Mouse (Mus musculus) megakaryocyte, adult 5-6 weeks (primary cell): ENCODE results near the gene Rdx. TPM values are rescaled to one million over a fixed set of nuclear protein-coding genes. Genes with fewer than 3 reads are reported as not detected.

Experiments used
- ATAC-seq: 2 replicates; pipeline ENCODE4 v1.8.0; 2016; ENCODE audit warnings: mild to moderate bottlenecking, inconsistent platforms; ENCODE audit not compliant: poor library complexity, severe bottlenecking
- total RNA-seq, 2 experiments: library from RNA; stranded (forward) in 1 of 2; stranded (reverse) in 1 of 2; fragments of 153-499, 151-499 nt in 1 of 2; fragments of 221-1000, 200-1000 nt in 1 of 2; gene quantifications; 2 replicates each; pipeline versions ENCODE4 v1.2.3 to v1.2.4; 2015 to 2017

Gene Rdx
- total RNA-seq (2015) (62.7 and 69.8 TPM in 2 replicates), total RNA-seq (2017) (164 and 165 TPM in 2 replicates)

- ATAC-seq = peak; percentile 22
Measured at GRCm38 (mm10) chr9:52047129-52047820, at the start of gene Rdx. TSS of gene Rdx (plus strand) at chr9:52047173.

- no peak for ATAC-seq
Measured at GRCm38 (mm10) chr9:52003501-52003900, 43.5 kb upstream of the Rdx start.

- ATAC-seq = no peak
Measured at GRCm38 (mm10) chr9:52007341-52007740, 39.6 kb upstream of the Rdx start.

- ATAC-seq = no peak
Measured at GRCm38 (mm10) chr9:52008511-52008910, 38.5 kb upstream of the Rdx start.

GRCm38 (mm10) chr9:52012311-52012710, 34.7 kb upstream of the Rdx start:
- no peak for ATAC-seq

- no peak for ATAC-seq
Measured at GRCm38 (mm10) chr9:52012781-52013436, 34.1 kb upstream of the Rdx start.

GRCm38 (mm10) chr9:52013900-52014455, 33.0 kb upstream of the Rdx start:
- ATAC-seq = no peak

- ATAC-seq = no peak
Measured at GRCm38 (mm10) chr9:52017091-52017490, 29.9 kb upstream of the Rdx start.

GRCm38 (mm10) chr9:52017824-52018223, 29.1 kb upstream of the Rdx start:
- ATAC-seq = no peak

- ATAC-seq = peak; percentile 75
Measured at GRCm38 (mm10) chr9:52018505-52018904, 28.5 kb upstream of the Rdx start.

GRCm38 (mm10) chr9:52027257-52028020, 19.5 kb upstream of the Rdx start:
- no peak for ATAC-seq

- no peak for ATAC-seq
Measured at GRCm38 (mm10) chr9:52028521-52029405, 18.2 kb upstream of the Rdx start.

GRCm38 (mm10) chr9:52031501-52031900, 15.5 kb upstream of the Rdx start:
- no peak for ATAC-seq

- no peak for ATAC-seq
Measured at GRCm38 (mm10) chr9:52037493-52037892, 9.5 kb upstream of the Rdx start.

GRCm38 (mm10) chr9:52041657-52042056, 5.3 kb upstream of the Rdx start:
- no peak for ATAC-seq

- no peak for ATAC-seq
Measured at GRCm38 (mm10) chr9:52046686-52047085, 287 bp upstream of the Rdx start.

GRCm38 (mm10) chr9:52047821-52048649, 1.1 kb downstream of the Rdx start:
- ATAC-seq = peak; percentile 81

- ATAC-seq = peak; percentile 30
Measured at GRCm38 (mm10) chr9:52048650-52049081, 1.7 kb downstream of the Rdx start.

- ATAC-seq = no peak
Measured at GRCm38 (mm10) chr9:52049605-52050004, 2.6 kb downstream of the Rdx start.
